Mouse (Mus musculus) spleen, embryonic (tissue): ENCODE measurements at regions not wholly inside any gene's neighbourhood (a gene's known extent, or its start where the extent isn't known, plus 50 kb on each side); places are given as distances from the start of the nearest gene placed in this dataset.

Source experiments
- CTCF ChIA-PET: fragments of 350-600 bp; sonication (Branson Sonifier 250); formaldehyde crosslinking; loops from one replicate; lab custom pipeline; 2022; lab: Charles Lee

DNA sequence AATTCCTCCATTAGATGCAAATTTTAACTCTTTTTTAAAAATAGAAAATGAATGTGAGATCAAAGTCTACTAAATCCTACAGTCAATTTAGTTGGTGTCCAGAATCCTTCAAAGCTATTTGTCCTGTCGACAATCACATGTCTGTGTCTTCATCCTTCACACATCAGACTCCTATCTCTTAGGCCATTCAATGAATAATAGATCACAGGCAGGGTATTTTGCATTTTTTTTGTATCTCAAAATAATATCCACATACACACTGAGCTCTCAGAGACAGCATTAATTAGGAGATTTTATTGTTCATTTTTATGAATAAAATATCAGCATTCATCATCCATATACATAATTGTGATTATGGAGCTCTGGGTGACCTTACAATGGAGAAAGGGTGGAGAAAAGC, 427.2 kb downstream of the Hao1 start:
- CTCF ChIA-PET, result no interaction called here

DNA sequence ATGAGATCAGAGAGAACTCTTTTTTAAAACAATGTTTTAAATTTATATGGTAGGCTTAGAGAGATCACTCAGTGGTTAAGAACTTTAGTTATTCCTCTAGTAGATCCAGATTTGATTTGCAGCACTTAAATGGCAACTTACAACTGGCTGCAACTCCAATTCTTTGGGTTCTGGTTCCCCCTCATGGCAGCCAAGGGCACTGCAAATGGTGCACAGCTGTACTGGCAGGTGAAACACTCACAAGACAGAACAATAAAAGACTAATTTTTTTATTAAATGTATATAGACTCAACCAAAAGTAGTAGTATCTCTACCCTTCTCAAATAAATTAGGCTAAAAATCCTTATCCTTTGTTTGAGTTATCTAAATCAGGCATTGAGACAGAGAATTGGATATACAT, 446.9 kb downstream of the Hao1 start:
- CTCF ChIA-PET, result no interaction called here

DNA sequence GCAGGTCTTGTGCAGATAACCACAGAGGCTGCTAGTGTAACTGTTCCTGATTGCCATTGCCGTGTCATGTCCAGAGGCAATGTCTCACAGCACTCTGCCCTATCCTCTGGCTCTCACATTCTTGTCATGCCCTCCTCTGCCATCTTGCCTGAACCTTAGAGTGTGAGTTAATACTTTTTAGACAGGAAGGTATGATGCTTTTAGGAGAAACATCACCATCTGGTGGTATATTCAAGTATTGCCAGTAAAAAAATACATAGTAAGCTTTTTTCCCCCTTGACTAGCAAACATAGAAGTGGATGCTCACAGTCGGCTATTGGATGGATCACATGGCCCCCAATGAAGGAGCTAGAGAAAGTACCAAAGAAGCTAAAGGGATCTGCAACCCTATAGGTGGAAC, 465.8 kb downstream of the Hao1 start:
- CTCF ChIA-PET, result no interaction called here

DNA sequence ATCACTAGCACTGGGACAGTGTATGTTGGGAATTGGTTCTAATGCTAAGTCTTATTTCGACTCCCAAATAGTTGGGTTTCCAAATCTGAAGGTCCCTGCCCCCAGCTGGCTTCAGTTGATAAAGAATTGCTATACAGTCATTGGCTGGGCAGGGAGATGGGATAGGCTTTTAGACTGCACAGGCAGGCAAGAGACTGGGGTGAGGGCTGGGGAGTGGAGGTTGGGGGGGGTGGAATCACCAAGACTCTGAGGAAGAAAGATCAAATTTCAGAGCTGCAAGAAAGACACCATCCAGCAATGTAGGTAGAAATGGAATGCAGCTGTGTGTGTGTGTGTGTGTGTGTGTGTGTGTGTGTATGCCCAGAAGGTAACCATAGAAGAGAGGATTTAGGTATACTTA, 474.0 kb downstream of the Hao1 start:
- CTCF ChIA-PET, result no interaction called here

DNA sequence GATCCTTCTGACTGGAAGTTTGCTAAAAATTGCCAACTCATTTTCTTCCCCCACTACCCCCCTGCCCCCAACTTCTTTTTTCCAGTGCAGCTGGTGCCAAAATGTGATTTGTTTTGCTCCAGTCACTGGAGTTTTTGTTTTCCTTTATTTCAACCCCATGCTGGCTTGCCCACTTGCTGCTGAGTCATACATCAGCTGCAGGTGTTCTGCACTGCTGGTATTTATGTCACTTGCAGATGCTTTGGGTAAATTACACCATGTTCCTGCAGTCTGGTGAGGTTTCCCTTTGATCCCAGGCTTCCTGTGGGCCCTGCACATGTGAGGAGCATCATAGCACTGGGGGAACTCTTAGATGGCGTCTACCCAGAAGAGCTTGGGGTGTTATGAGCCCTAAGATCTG, 476.2 kb downstream of the Hao1 start:
- CTCF ChIA-PET, result interaction anchor here (0.5 kb wide), 1 partner anchor 17 kb away, joined by 3 read pairs; no protein-coding TSS in a partner anchor

DNA sequence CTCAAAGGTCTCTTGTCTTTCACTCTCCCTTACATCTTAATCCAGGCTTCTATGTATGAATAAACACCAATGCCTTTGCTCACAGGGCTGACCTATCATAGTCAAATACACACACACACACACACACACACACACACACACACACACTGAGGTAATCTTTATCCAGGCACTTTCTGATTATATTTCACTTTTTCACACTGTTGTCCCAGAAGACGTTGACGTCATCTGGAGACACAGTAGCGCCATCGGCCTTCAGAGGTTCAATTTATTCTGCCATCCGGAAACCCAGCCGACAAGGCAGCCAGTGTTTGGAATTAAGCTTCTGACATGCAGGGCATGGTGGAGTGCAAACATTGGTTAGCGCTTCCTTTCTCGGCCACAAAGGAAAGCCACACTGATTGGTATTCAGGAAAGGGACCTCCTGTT, 486.2 kb downstream of the Hao1 start:
- CTCF ChIA-PET, result no interaction called here

DNA sequence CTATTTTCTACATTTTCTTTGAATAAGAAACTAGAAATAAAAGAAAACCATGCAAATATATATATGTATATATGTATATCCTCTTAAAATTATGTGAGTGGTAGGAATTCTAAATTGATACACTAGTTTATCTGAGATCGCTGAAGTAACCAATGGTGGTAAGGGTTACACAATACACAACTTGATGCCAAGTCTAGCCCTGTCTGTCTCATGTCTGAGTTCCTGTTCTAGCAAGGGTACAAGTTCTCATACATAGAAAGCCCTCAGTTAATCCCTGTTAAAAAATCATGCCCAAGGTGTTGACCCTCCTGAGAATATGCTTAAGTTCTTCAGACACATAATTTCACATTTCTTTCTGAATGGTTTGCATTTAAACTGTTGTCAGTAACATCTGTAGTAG, 486.8 kb downstream of the Hao1 start:
- CTCF ChIA-PET, result no interaction called here

DNA sequence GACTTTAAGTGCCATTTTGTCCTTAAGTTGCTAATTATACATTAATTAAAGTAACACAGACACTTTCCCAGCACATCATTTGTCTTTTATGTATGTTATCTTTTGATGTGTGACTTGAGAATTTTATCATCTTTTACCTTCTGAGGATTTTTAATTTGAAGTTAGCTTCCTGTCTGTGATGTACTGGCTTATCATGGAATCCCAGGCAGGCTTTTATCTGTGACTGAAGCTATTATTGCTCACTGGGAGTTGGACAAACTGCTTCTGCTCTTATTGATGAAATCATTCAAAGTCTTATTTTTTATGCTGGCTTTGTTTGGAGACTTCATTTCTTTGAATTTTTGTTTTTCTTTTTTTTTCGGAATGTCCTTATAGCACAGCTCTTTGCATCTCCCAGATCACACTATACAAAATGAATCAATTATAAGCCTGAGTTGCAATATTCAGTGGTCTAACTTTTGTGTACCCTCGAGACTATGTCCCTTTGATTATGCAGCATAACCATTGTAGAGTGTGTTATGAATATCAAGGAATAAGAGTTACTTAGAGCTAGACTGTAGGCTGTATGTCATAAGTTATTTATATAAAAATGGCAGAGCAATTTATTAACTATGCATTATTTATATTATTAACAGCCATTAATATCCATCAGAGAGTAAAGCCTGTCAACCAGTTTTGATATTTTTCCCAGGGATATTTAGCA, 494.1 kb downstream of the Hao1 start:
- CTCF ChIA-PET, result no interaction called here

DNA sequence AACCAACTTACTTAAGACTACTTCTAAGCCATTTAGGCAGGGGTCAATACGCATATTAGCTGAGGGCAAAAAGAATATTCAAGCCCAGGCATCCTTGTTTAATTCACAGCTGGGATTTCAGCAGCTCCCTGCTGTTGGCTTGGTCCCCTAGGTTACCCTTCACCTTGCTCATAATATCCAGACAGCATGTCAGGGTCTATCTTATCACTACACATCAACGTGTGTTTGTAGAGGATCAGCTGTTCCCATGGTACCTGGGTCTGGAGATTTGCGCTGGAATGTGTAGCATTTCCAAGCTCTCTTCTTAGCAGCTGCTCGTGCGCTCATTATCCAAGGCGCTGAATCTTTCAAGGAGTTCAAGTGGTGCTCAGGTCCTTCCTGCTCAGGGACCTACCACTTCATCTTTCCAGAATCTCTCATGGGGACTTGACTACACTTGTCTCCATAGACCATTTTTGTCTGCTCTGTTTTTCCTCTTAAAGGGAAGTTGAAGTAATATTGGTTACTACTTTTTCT, 484.5 kb downstream of the Bmp2 start:
- CTCF ChIA-PET, result no interaction called here

DNA sequence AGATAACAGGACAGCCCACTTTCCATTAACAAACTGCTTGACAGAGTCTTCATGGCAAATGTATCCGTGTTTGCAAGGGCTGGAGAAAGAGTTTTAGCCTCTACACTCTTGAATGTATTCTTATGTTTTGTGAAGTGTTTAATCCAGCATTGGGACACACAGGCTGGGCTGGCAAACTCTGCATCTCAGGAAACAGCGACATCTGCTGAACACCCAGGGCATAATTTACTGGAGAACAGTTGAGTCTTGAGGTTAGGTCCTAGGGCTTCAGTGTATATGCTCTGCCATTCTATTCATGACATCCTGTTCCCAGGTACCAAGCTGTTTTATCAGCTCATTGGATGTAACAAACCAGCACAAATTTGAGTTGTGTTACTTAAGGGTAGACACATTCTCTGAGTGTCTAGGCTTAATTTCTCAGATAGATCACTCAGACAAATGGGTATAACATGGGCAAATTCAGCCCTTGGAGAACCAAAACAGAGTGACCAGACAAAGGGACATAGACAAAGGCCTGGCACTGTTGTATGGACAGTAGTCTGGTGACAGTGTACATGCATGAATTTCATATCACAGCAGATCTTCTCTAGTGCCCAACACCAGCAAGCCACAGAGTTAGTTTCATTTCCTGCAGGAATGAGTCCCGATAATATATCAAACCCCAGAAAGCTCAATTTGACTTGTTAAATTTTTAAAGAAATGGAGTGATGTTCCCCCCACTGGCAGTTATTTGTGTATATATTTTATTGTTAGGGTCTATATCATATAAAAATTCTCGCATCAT, 477.9 kb downstream of the Bmp2 start:
- CTCF ChIA-PET, result no interaction called here

DNA sequence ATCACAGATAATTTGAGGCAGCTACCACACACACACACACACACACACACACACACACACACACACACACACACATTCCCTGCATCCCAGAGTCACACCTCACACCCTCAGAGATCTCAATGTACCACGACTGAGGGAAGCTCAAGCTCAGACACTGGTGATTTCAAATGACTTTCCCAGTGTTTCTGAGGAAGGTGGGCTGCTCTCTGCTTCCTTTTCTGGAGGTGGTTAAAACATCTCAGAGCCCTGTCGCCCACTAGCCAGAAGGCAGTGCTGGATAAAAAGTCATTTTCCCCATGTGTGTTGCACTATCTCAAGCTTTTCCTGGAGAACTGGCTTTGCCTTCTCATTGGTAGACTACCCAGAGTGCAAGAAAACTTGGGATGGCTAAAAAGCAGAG, 477.2 kb downstream of the Bmp2 start:
- CTCF ChIA-PET, result no interaction called here

DNA sequence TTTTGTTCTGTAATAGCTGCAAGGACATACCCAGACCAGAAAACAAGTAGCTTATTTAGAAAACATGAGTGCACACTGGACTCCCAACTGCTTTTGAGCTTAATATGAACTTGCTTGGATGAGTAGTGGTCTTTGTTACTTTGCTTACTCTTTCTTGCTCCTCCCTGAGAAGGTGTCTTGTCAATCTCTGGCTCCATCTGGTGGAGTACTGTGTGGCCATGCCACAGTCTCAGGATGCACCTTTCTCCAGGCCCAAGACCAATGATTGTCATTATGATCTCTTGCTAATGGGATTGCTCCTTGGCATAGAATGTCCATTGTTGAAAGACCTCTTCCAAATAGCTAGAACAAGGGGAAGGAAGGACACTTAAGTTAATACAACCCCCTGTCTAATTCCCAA, 465.1 kb downstream of the Bmp2 start:
- CTCF ChIA-PET, result no interaction called here

DNA sequence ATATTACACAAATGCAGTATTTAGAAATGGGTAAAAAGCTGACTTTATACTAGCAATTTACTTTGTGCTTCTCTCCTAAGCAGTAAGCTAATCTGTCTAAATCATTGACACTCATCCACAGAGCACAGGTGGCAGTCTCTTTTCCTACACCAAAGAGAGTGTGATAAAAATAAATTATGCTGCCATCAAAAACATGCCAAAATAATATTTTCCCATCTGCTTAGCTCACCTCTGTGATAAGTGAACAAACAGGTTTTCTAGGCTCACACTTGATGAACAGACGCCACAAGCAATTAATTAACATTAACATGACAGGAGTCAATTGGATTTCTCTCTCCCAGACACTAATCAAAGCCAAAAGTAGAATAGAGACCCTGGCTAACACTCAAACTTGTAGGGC, 451.2 kb downstream of the Bmp2 start:
- CTCF ChIA-PET, result no interaction called here

DNA sequence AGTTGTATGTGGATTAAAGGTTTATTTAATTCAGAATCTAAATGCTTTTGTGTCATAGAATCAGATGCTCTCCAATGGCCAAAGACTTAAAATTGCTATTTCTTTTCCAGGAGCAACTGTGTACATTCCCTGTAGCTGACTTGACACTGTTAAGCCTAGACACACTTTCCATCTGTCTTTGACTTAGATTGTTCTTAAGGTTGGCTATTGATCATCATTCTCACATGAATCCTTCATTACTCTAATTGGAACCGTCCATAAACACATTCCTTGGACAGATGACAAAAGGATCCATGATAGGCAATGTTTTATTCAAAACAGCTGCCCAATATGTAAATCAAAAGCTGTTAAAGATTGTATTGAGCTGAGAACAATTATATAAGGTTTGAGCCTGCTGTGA, 442.8 kb downstream of the Bmp2 start:
- CTCF ChIA-PET, result no interaction called here

DNA sequence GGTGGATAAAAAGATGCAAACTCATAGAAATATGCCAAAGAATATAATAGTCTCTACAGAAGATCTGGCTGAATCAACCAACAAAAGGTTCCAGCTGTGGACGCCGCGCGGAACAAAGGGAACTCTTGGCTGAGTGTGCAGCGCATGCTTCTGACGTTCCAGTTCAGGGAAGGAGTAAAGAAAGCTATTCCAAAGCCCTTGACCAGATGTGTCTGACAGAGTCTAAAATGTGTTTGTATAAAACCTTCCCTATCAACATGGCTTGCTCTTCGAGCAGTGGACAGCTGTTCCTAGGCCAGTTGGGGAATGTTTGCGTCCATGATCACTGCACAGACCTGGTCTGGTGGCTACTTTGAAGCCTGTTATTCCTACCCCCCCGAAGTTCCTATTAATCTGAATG, 442.4 kb downstream of the Bmp2 start:
- CTCF ChIA-PET, result no interaction called here

DNA sequence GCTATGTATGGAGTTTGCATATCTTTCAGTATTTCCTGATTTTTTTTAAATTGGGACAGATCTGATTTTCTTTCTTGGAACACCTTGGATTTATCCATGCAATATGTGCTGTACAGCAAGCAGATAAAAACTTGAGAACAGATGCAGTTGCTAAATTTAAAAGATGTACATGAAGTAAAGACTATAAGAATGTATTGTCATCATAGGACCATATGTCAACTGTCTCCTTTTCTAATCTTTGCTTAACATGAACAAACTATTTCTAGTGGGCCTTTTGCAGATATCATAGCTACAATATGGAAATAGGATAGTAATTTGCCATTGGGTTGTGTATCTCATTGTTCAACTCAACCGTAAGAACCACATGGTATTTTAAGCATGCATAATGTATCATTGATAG, 435.7 kb downstream of the Bmp2 start:
- CTCF ChIA-PET, result no interaction called here
